ENCODE assay signal across 7 mouse cellular contexts in the genomic region with DNA sequence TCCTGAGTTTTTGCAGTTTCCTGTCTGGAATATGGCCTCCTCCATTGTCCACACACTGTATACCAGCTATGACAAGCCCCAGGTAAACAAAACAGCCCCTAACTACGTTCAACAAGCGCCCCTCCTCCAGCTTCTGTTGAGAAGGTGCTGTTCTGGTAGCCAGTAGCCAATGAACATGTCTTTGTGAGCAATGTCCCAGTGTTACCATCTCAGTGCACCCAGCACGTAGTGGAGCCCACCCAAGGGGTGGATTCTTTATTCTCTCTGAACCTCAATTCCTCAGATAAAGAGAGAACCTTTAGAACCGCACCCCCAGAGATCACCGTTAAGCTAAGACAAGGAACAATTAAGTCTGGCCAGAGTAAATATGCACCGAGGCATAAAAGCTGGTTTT. TPM values are rescaled to one million over a fixed set of nuclear protein-coding genes. Genes with fewer than 3 reads are reported as not detected.
DNase-seq lines count a peak whose midpoint lies in the region; ATAC-seq lines count a peak whose summit lies in the region.

No protein-coding gene starts in this region.

- H3K27me3 ChIP-seq in embryonic facial prominence, embryonic 14.5 days (replicated peaks; ENCODE audit: control insufficient read depth, insufficient read depth, low read length), result no peaks in the 10 kb centered on the region
- H3K27me3 ChIP-seq in intestine, embryonic 15.5 days (replicated peaks), result no peaks in the 10 kb centered on the region

- ATAC-seq in embryonic facial prominence, embryonic 14.5 days (ENCODE audit: low read depth), result peak; percentile 13; the same call in 1 of the 2 replicates
- peak; percentile 20 for ATAC-seq in intestine, embryonic 15.5 days

- 2% methylated on average over 6 of the region's 6 CpGs for WGBS in embryonic facial prominence, embryonic 14.5 days
- WGBS in intestine, embryonic 15.5 days, result under 1% methylated on average over 6 of the region's 6 CpGs

- peak overlapping the region; percentile 81 for H3K27ac ChIP-seq in embryonic facial prominence, embryonic 14.5 days (replicated peaks; ENCODE audit: low read depth, low read length)
- H3K27ac ChIP-seq in intestine, embryonic 15.5 days, result peak overlapping the region; percentile 87

- no peaks in the 10 kb centered on the region for H3K36me3 ChIP-seq in embryonic facial prominence, embryonic 14.5 days (ENCODE audit: control insufficient read depth, insufficient read depth, low read length)
- no peaks in the 10 kb centered on the region for H3K36me3 ChIP-seq in intestine, embryonic 15.5 days

- H3K4me1 ChIP-seq in embryonic facial prominence, embryonic 14.5 days (ENCODE audit: control insufficient read depth, insufficient read depth, low read length), result peaks cover 12% of the 10 kb centered on the region
- H3K4me1 ChIP-seq in intestine, embryonic 15.5 days (replicated peaks), result peaks cover 30% of the 10 kb centered on the region

- peak; percentile 8 for DNase-seq in right cerebral cortex, postnatal 25 days
- no peak for DNase-seq in right cerebral cortex, postnatal 10 days (ENCODE audit: low spot score in 2 of 2)
- no peak for DNase-seq in embryonic facial prominence, embryonic 14.5 days (ENCODE audit: low spot score)
- DNase-seq in mesoderm, embryonic 11.5 days (ENCODE audit: low read depth, low spot score), result peak; percentile 17
- no peak for DNase-seq in gastrocnemius, postnatal 25 days
- DNase-seq in urinary bladder, postnatal 10 days (ENCODE audit: low spot score), result no peak

- peak overlapping the region; percentile 82 for H3K4me3 ChIP-seq in embryonic facial prominence, embryonic 14.5 days (ENCODE audit: low read depth, low read length)
- H3K4me3 ChIP-seq in intestine, embryonic 15.5 days (replicated peaks), result peak overlapping the region; percentile 85

- no peaks in the 10 kb centered on the region for H3K9me3 ChIP-seq in embryonic facial prominence, embryonic 14.5 days (ENCODE audit: control insufficient read depth, low read length)
- no peaks in the 10 kb centered on the region for H3K9me3 ChIP-seq in intestine, embryonic 15.5 days

- H3K4me2 ChIP-seq in embryonic facial prominence, embryonic 14.5 days (ENCODE audit: low read depth, low read length), result peak overlapping the region; percentile 84
- H3K4me2 ChIP-seq in intestine, embryonic 15.5 days (replicated peaks), result peak overlapping the region; percentile 77

- peak overlapping the region; percentile 85 for H3K9ac ChIP-seq in embryonic facial prominence, embryonic 14.5 days (ENCODE audit: low read depth, low read length)
- peak overlapping the region; percentile 76 for H3K9ac ChIP-seq in intestine, embryonic 15.5 days

RNA-seq across cellular contexts. Expression of a gene that starts 0.8 kb away (rescaled TPM):
- polyA plus RNA-seq in embryonic facial prominence, embryonic 14.5 days (2014; fragmentation: Nextera tagmentation; extraction: Ambion mirVana), result 75.8 and 86.4 TPM in 2 replicates
- polyA plus RNA-seq in intestine, embryonic 15.5 days (2015; fragmentation: Nextera tagmentation; extraction: Ambion mirVana), result 121 and 123 TPM in 2 replicates
- total RNA-seq in gastrocnemius, postnatal 25 days (2021), result 10 to 100 TPM; 13.2 to 22.4 TPM

RNA-seq across cellular contexts. Expression of a gene that starts 38.8 kb away (rescaled TPM):
- polyA plus RNA-seq in embryonic facial prominence, embryonic 14.5 days (2014; fragmentation: Nextera tagmentation; extraction: Ambion mirVana), result 11.4 and 14.4 TPM in 2 replicates
- 18.0 and 21.8 TPM in 2 replicates for polyA plus RNA-seq in intestine, embryonic 15.5 days (2015; fragmentation: Nextera tagmentation; extraction: Ambion mirVana)
- 1 to 10 TPM; 8.3 to 8.7 TPM for total RNA-seq in gastrocnemius, postnatal 25 days (2021)

RNA-seq across cellular contexts. Expression of a gene that starts 46.7 kb away (rescaled TPM):
- polyA plus RNA-seq in embryonic facial prominence, embryonic 14.5 days (2014; fragmentation: Nextera tagmentation; extraction: Ambion mirVana), result 90.2 and 91.6 TPM in 2 replicates
- 55.2 and 58.7 TPM in 2 replicates for polyA plus RNA-seq in intestine, embryonic 15.5 days (2015; fragmentation: Nextera tagmentation; extraction: Ambion mirVana)
- total RNA-seq in gastrocnemius, postnatal 25 days (2021), result 10 to 100 TPM; 23.5 to 24.6 TPM

RNA-seq across cellular contexts. Expression of a gene that starts 46.8 kb away (rescaled TPM):
- 17.3 and 19.0 TPM in 2 replicates for polyA plus RNA-seq in embryonic facial prominence, embryonic 14.5 days (2014; fragmentation: Nextera tagmentation; extraction: Ambion mirVana)
- 21.4 and 22.3 TPM in 2 replicates for polyA plus RNA-seq in intestine, embryonic 15.5 days (2015; fragmentation: Nextera tagmentation; extraction: Ambion mirVana)
- total RNA-seq in gastrocnemius, postnatal 25 days (2021), result 1 to 10 TPM; 5.4 to 6.8 TPM

Comparison
In these comparisons a context has a peak if more than half of its experiments do, and no peak if none do; other contexts are left out.
1. DNase-seq: peak in right cerebral cortex, postnatal 25 days (single experiment) and mesoderm, embryonic 11.5 days (single experiment); none in right cerebral cortex, postnatal 10 days (0 of 2), embryonic facial prominence, embryonic 14.5 days (single experiment), gastrocnemius, postnatal 25 days (single experiment) and urinary bladder, postnatal 10 days (single experiment).